Mouse (Mus musculus) left cerebral cortex, postnatal 4 days (tissue): ENCODE data around the gene Gm13693. TPM values are rescaled to one million over a fixed set of nuclear protein-coding genes. Genes with fewer than 3 reads are reported as not detected.
A peak's percentile ranks its signal among the peaks of the same experiment; 100 is the strongest.
"Not testable (repeated sequence)": the region's sequence is repeated elsewhere in the genome, so short reads cannot be mapped to it uniquely, and the experiment has no call there.

Experiments used
- DNase-seq: peaks from one replicate; pipeline ENCODE4 v3.0.0-alpha.2; 2022
- intact Hi-C: fragments of 180-260 bp; cut with DNase I; formaldehyde crosslinking; loops from one replicate; pipeline ENCODE4 v1.15.1; 2025
- total RNA-seq, 2 experiments: library from RNA; stranded (reverse); gene quantifications; 2 replicates each; pipeline ENCODE4 v1.2.3; 2021

Gm13693 gene
- 1 to 10 TPM; 2.0 to 2.3 TPM for total RNA-seq

GRCm38 (mm10) chr2:83961203-83961602 is at the start of gene Gm13693:
Gene Gm13693, plus strand, starts transcription at chr2:83961503.
- intact Hi-C loops, DNase-seq: not testable (repeated sequence)

- no peak for DNase-seq
- intact Hi-C loops, result no loop called here
Measured at GRCm38 (mm10) chr2:83929478-83930088, 31.7 kb upstream of the Gm13693 start.

- DNase-seq, result peak; percentile 75
- intact Hi-C loops, result no loop called here
Measured at GRCm38 (mm10) chr2:83940931-83941361, 20.4 kb upstream of the Gm13693 start, which contains the start of gene Zswim2. Gene Zswim2, minus strand, starts transcription at chr2:83941228.

GRCm38 (mm10) chr2:83941378-83941777 is 19.9 kb upstream of the Gm13693 start:
- no peak for DNase-seq
- intact Hi-C loops, result no loop called here

- no peak for DNase-seq
Measured at GRCm38 (mm10) chr2:83941792-83942191, 19.5 kb upstream of the Gm13693 start.

GRCm38 (mm10) chr2:83955393-83955792 is 5.9 kb upstream of the Gm13693 start, which contains the start of gene Gm13698:
Gene Gm13698, plus strand, starts transcription at chr2:83955693.
- DNase-seq, intact Hi-C loops: not testable (repeated sequence)

More at GRCm38 (mm10) chr2:83941792-83942191, 19.5 kb upstream of the Gm13693 start:
- intact Hi-C loops, result no loop called here

- not testable (repeated sequence) for DNase-seq
Measured at GRCm38 (mm10) chr2:83967013-83967412, 5.7 kb downstream of the Gm13693 start, which contains the start of gene Gm13695. Gene Gm13695, plus strand, starts transcription at chr2:83967313.

GRCm38 (mm10) chr2:83972823-83973222 is 11.5 kb downstream of the Gm13693 start, which contains the start of gene Gm13696:
Gene Gm13696, plus strand, starts transcription at chr2:83973123.
- intact Hi-C loops, DNase-seq: not testable (repeated sequence)

More at GRCm38 (mm10) chr2:83967013-83967412, 5.7 kb downstream of the Gm13693 start, which contains the start of gene Gm13695:
- intact Hi-C loops, result not testable (repeated sequence)

- intact Hi-C loops, DNase-seq: not testable (repeated sequence)
Measured at GRCm38 (mm10) chr2:83978633-83979032, 17.3 kb downstream of the Gm13693 start, which contains the start of gene Gm13694. Gene Gm13694, plus strand, starts transcription at chr2:83978933.

GRCm38 (mm10) chr2:83984443-83984842 is 23.1 kb downstream of the Gm13693 start, which contains the start of gene Gm13697:
Gene Gm13697, plus strand, starts transcription at chr2:83984743.
- intact Hi-C loops, DNase-seq: not testable (repeated sequence)

- DNase-seq, intact Hi-C loops: not testable (repeated sequence)
Measured at GRCm38 (mm10) chr2:83990253-83990652, 28.9 kb downstream of the Gm13693 start, which contains the start of gene Gm13691. Gene Gm13691, plus strand, starts transcription at chr2:83990553.

- DNase-seq, intact Hi-C loops: not testable (repeated sequence)
Measured at GRCm38 (mm10) chr2:83993639-83994255, 32.4 kb downstream of the Gm13693 start.

GRCm38 (mm10) chr2:83994526-83994925 is 33.2 kb downstream of the Gm13693 start:
- intact Hi-C loops, DNase-seq: not testable (repeated sequence)

GRCm38 (mm10) chr2:84008913-84009312 is 47.6 kb downstream of the Gm13693 start:
- peak; percentile 49 for DNase-seq
- intact Hi-C loops, result no loop called here

- intact Hi-C loops, result no loop called here
- no peak for DNase-seq
Measured at GRCm38 (mm10) chr2:84009818-84010217, 48.5 kb downstream of the Gm13693 start.

Other genes with a start within 250 kb of the Gm13693 start
- 10 to 100 TPM; 29.7 to 30.6 TPM for gene Itgav, start 237.1 kb upstream of the Gm13693 start, total RNA-seq
- gene Fam171b, start 148.9 kb upstream of the Gm13693 start, total RNA-seq, result 100 to 1,000 TPM; 133 to 144 TPM
- gene Zswim2, start 20.3 kb upstream of the Gm13693 start, total RNA-seq, result under 1 TPM in 1 of 2 experiments, not detected in 1; 0.28 TPM
- gene Gm13698, start 5.8 kb upstream of the Gm13693 start, total RNA-seq, result 1 to 10 TPM; 2.0 to 2.3 TPM
- not detected for gene Gm13695, start 5.8 kb downstream of the Gm13693 start, total RNA-seq
- 1 to 10 TPM; 2.0 to 2.3 TPM for gene Gm13696, start 11.6 kb downstream of the Gm13693 start, total RNA-seq
- gene Gm13694, start 17.4 kb downstream of the Gm13693 start, total RNA-seq, result 1 to 10 TPM; 2.0 to 2.3 TPM
- 1 to 10 TPM; 2.0 to 2.3 TPM for gene Gm13697, start 23.2 kb downstream of the Gm13693 start, total RNA-seq
- 1 to 10 TPM; 2.0 to 2.3 TPM for gene Gm13691, start 29.1 kb downstream of the Gm13693 start, total RNA-seq